Mouse (Mus musculus): ENCODE results near the gene Mpg.
A peak's percentile ranks its signal among the peaks of the same experiment; 100 is the strongest.
"Not testable (repeated sequence)": the region's sequence is repeated elsewhere in the genome, so short reads cannot be mapped to it uniquely, and the experiment has no call there.

Mpg gene

DNA sequence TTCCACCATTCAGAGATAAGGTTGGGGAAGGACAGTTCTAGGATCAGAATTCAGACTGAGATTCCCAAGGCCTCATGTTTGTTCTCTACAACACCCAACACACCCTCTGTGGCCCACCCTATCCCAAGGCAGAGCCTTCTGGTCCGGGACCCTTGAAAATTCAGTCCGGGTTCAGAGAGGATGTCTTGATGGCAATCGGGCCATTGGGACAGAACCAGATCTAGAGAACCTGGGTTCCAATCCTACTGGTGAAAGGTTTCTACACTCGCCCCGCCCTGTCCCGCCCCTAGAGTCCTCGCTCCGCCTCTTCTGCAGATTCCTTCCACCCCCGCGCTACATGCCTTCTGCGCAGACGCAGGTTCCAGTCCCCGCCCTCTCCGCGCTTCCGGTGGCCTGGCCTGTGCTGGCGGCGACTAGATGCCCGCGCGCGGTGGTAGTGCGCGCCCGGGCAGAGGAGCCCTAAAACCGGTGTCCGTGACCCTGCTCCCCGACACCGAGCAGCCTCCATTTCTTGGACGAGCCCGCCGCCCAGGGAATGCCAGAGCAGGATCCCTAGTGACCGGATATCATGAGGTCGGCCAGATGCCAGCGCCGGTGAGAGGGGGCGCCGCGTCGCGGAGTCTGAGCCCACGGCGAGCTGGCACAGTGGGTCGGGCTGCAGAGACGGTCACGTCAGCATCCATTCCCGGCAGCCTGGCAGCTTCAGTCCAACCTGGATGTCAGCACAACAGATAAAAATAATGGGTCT is at the start of gene Mpg:
Mpg (plus strand) TSS at position 382 of the 748 bp plus-strand sequence.
- peak; percentile 84 to 90 for DNase-seq

DNA sequence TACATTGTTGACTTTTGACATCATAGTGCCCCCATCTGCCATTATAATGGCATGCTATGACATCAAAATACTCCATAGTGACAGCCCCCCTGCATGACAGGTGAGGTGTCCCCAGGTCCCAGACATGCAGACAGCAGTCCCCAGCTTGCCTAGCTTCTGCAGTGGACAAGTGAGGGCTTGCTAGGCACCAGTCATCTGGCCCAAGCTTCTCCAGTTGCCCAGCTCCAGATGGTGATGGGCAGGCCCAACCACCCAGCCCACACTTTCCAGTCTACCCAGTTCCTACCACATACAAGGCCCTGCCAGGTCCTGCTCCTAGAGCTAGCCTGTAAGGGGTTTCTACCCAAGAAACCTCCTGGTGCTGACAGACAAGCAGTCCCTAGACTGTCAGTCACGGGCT is 47.8 kb upstream of the Mpg start:
- no peak for DNase-seq

DNA sequence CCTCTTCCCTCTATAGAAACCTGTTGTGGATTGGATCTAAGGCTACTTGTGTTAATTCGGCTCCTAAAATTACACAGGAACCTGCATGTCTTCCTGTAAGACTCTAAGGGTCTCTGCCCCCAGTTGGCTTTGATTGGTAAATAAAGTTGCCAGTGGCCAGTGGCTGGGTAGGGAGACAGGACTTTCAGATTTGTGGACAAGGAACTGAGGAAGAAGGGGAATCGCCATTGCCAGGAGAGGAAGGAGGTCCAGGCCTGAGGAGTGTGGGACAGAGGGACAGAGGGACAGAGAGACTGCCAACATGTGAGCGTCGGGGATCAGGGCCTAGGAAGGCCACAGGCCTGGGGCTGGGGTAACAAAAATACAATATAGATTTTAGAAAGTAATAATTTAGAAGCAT is 45.1 kb upstream of the Mpg start:
- DNase-seq: no peak

DNA sequence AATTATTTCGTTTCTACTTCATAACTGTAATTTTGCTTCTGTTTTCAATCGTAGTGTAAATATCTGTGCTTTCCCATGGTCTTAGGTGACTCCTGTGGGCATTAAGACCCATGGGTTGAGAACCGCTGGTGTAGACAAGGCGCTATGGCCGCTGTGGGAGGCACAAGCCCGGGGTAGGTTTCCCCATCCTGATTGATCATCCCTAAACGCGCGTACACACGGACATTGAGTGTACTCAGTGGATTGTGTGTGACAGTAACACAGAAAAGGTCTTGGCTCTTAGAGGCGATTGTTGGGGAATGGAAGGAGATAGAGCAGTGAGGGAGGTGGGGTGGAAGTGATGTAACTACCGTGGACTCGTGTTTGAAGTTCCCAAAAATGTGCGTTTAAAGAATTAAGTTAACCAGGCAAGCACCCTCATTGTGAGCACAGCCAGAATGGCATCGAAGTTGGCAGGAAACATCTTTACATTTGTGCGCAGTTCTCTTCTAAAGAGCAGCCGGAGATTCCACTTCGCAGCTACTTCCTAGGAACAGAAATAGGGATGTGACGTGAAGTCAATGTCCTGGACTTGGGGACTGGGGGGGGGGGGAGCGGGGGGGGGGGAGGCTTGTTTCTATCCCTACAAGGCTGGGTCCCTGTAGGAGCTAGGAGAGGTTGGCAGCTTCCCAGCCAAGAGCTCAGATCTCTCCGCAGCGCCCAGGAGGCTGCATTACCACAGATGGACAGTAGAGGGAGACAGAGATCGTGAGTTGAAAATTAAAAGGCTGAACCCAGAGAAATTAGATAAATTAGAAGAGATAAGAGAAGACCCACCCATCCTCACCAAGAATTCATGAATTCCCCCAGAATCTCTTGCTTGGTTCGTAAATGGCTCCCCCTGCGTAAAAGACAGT is 44.1 kb upstream of the Mpg start:
- DNase-seq: peak; percentile 25 to 73

DNA sequence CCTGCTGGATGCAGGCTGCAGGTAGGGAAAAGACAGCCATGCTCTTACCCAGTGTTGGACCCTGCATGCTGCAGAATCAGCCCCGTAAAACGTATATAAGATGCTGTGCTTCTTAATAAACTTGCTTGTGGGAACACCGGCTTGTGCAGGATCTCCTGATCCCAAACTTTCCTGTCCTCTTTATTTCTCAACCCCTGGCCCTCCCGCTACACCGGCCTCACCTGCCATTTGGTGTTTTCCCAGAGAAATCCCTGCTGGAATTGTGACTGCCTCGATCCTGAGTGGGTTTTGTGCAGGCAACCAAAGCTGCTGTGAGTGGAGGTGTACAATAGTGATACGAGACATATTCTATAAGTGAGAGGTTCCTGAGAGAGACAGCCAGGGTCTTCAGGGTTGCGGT is 41.8 kb upstream of the Mpg start:
- no peak for DNase-seq

DNA sequence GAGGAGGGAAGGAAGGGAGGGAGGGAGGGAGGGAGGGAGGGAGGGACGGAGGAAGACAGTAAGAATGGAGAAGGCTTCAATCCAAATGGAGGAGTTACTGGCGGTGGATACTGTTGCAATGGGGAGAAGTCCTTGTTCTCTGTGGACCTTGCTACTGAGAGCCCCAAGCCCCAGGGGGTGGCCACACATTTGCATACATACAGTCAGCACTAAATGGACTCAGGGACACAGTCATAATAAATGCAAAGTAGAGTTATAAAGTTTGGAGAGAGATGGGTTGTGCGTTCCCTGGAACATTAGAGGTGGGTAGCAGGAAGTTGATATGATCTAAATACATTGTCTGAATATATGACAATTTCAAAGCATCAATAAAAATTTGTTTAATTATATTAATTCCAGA is 40.3 kb upstream of the Mpg start:
- DNase-seq: no peak

DNA sequence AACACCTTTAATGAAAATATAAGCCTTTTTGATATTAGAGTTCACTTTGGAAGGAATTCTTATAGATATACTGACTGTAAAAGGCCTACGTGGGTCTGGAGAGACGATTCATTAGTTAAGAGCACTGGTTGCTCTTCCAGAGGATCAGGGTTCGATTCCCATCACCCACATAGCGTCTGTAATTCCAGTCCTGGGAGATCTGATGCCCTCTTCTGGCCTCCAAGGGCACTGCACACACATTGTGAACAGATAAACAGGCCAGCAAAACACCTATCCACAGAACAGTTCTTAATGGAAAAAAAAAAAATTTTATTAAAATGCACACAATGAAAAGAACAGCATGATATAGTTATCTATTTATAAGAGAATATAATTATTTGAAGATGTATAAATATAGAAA is 39.0 kb upstream of the Mpg start:
- DNase-seq: no peak

DNA sequence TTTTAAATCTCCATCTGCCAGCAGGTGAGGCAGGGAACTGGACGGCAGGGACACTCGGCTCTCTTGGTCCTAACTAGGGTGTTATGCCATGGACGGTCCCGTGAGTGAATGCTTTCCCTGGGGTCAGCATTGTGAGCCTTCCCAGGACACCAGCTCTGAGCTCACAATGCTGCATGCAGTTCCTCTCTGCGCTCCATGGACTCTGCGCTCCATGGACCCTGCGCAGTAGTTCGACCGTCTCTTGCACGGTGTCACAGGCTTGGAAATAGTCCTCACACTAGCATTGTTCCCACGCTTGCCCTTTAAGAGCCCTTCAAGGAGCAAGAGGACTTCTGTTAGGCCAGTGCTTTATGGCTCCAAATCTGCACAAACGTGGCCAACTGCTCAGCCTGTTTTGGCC is 37.4 kb upstream of the Mpg start:
- no peak for DNase-seq

DNA sequence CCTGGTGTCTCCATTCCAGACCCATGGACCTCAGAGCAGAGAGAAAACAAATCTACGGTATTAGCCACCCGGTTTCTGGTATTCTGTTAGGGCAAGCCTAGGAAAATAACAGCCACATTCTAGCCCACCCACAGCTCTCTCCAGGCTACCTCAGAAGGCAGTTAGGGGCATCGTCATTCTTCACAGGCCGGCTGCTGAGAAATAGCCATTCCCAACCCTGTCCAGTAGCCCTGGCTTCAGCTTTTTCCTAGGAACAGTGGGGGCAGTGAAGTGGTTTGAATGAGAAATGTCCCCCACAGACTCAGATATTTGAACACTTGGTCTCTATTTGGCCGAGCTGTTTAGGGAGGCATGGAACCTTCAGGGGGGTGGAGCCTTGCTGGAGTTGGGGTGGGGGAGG is 36.9 kb upstream of the Mpg start:
- no peak for DNase-seq

DNA sequence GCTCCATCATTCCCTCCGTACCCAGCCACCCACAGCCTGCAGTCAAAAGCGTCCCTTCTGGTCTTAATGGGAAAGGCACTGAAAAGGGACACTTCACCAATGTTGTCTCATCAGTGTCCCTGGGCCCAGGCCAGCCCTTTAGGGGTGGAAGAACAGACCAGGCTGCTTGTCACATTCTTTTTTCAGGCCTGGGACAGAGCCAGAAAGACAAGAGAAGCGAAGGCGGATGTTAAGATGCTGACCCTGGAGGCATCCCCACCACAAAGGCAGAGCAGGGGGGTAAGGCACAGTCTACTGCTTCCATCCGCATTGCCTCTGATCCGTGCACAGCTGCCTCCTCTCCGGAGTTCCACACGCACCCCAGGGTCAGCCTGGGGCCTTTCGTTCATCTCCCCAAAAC is 36.2 kb upstream of the Mpg start:
- DNase-seq: no peak

DNA sequence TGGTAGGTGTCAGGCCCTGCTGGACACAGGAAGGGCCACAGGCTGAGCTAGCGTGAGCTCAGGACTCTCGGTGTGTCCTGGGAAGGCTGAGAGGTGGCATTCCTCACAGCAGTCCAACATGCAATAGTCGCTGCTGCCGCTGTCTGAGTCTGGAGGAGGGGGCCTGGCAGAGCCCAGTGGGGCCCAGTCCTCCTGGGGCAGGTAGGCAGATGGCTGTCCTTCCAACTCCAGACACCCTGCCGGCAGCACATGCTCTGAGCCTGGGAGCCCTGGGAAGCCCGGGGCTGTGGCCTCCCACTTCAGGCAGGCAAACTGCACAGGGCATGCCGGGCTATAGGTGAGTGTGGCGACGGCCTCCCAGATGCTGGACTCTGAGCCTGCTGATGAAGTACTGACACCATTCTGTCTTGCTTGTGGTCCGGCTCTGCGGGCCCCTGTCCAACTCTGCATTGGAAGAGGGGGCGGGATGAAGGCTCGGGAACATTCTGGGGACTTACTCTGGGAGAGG is 35.6 kb upstream of the Mpg start:
- no peak for DNase-seq

DNA sequence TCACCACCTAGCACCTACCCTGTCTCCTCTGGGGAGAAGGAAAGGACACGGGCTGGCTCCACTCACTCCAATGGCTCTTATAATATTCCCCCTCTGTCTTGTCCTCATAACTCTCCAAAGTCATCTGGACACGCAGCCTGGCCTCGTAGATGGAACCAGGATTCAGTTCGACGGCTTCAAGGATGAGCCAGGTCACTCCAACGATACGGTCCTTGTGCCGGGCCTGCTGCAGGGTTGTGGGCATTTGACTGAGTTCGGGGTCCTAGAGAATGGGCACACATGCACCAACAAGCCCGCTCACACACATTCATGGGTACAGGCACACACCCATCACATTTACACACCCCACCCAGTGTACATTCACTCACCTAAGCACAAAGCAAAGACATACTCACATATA is 33.1 kb upstream of the Mpg start:
- no peak for DNase-seq

DNA sequence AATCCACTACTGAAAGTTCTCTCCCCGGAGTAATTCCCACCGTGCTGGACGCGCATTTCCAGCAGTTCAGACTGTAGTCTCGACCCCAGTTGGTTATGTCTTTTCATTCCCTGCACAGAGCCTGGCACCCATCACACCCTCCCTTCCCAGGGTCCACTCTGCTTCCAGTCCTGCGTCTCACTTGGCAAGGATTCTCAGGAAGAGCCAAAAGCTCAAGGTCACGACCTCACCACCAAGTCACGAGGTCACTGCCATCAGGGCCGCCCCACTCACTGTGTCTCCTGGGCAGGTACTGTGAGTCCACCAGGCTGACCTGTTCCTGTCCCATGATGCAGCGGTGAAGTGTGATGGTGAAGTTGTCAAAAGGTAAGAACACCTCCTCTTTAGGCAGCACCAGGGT is 32.2 kb upstream of the Mpg start:
- no peak for DNase-seq

DNA sequence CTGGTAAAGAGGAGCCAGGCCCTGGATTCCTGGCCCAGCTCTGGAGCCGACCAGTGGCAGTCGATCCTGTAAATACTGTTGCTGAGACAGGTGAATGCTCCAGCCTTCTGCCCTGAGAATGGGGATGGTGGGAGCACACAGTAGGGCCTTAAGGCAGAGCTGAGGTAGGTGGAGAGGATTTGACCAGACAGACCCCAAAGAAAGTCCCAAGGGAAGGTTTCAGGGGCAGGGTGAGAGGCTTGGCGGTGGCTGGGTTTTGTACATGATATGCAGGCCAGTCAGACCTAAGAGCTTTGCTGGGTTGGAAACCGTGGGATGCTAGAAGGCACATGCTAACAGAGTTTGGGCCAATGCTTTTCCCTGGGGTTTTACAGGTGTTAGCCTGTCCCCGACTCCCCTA is 31.7 kb upstream of the Mpg start:
- no peak for DNase-seq

DNA sequence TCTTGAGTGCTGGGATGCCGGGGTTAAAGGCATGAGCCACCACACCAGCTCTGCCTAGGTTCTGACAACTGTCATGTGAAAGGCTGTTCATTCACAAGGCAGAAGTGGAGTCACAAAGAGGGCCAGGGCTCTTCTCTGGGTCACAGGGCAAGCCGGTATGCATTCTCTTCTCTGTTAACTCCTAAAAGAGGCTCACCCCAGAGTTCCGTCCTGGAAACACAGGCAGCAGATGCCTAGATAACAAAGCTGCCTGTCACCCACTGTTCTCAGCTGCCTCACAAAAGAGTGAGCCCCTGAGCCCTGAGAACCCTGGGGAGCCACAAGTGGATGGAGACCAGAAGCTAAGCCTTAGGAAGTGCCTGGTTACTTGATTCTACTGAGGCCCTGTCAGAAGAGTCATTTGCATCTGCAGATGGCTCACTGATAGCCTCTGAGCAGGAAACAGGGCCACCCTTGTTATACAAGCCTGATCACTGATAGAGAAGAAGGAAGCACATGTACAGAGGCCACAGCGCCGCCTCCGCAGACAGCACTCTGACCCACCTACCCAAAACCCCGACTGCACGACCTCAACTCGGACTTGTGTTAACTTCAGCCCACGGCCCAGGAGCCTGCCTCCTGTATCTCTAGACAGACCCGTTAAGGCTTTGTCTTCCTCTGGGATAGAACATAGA is 30.3 kb upstream of the Mpg start:
- peak in 1 of 2 experiments; percentile 4 for DNase-seq

DNA sequence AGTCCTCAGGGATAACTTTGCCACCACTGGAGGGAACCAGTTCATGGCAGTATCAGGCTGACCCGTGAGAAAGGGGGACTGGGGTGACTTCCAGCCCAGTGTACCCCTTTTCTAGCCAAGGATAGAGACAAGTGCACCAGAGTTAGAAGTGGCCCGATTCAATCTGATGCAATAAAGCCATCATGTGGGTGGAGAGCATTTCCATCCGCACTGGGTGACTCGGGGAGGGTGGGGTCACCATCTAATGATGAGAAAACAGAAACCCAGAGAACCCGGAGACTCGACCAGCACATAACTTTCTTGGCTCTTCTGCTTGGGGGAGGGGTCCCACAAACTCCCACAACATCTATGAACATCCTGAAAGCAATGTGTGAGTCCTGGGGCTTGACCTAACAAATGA is 29.6 kb upstream of the Mpg start:
- peak in 1 of 2 experiments; percentile 2 for DNase-seq

DNA sequence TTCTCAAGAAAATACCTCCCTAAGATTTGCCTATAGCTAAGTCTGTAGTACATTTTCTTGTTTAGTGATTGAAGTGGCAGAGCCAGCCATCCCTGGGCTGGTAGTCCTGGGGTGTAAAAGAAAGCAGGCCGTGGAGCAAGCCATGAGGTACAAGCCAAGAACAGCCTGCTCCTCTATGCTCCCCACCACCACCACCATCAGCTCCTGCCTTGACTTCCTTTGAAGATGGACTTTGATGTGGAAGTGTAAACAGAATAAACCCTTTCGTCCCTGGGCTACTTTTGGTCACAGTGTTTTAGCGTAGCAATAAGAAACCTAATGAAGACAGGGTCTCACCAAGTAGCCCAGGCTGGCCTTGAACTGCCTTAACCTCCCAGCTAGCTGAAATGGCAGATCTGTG is 28.5 kb upstream of the Mpg start:
- no peak for DNase-seq

DNA sequence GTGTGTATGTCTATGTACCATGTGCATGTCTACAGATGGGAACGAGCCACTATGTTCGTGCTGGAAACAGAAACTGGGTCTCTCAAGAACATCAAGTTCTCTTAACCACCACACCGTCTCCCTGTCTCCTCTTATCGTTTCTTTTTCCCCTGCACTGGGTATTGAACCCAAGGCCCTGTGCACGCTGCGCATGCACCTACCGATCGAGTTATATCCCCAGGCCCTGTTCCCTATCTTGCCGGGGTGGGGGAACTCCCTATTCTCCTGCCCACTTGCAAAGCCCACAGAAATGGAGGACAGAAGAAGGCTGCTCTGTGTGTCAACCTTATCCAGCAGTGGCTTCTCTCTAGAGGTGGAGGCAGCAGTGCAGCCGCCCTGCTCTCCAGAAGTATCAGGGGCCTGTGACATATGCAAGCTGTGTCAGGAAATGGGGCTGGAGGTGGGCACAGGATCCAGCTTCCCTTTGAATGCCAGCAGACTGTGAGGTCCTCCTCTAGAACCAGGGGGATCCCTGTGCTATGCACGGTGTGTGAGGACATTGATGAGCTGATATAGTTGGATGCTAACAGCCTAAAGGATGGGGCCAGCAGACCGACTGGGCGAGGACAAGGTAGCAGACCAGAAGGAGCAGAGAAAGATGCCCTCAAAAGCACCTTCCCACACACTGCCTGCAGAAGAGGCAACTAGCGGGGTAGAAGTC is 27.9 kb upstream of the Mpg start:
- peak in 1 of 2 experiments; percentile 2 for DNase-seq

DNA sequence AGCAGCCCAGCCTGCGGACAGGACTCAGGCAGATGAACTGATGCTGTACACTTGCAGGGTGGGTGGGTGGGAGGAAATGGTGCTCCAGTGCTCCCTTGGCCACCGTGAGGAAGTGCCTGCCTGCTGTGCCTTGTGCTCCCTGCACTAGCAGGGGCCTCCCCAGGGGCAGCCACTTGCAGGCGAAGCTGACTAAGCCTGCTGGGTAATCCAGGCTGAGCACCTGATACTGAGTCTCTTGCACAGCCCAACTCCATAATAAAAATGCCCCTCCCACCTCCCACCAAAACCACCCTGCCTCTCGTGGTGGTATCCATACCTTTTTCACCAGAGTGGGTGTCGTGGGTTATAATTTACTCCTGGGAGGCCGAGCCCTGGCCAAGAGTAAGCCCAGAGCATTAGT is 27.1 kb upstream of the Mpg start:
- DNase-seq: peak in 1 of 2 experiments; percentile 12

DNA sequence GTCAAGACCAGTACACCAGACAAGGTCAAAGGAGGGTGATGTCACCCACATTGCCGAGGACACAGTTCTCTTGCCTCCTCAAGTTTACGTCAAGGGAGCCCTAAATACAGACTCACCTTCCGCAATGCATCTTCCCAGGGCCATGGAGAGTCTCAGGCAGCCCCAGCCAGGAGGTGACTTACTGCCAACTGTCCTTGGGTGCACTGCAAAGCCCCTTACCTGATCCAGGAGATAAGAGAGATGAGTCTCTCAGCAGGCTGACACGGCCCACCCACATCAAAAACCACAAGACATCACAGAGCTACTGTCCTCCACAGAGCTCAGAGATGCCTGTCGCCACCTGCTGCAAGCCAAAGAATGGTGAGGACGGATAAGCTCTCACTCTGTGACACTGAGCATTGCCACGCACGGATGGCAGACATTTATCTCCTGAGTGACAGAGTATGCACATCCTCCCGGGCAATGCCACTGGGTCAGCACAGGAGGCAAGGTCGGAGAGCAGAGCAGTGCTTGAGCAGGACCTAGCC is 26.2 kb upstream of the Mpg start, which contains the start of gene Il9r:
Il9r (minus strand) TSS at position 205 of the 527 bp plus-strand sequence.
- peak in 1 of 2 experiments; percentile 14 for DNase-seq

DNA sequence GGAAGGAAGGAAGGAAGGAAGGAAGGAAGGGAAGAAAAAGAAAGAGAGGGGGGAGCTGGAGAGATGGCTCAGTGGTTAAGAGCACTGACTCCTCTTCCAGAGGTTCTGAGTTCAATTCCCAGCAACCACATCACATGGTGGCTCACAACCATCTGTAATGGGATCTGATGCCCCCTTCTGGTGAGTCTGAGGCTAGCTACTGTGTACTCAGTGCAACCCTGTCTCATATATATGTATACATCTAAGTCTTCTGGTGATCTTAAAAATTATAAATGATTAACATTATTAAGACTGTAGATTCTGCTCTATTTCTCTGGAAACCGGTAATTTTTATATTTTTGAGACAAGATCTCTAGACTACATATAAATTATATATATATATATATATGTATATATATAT is 25.3 kb upstream of the Mpg start:
- not testable (repeated sequence) for DNase-seq

DNA sequence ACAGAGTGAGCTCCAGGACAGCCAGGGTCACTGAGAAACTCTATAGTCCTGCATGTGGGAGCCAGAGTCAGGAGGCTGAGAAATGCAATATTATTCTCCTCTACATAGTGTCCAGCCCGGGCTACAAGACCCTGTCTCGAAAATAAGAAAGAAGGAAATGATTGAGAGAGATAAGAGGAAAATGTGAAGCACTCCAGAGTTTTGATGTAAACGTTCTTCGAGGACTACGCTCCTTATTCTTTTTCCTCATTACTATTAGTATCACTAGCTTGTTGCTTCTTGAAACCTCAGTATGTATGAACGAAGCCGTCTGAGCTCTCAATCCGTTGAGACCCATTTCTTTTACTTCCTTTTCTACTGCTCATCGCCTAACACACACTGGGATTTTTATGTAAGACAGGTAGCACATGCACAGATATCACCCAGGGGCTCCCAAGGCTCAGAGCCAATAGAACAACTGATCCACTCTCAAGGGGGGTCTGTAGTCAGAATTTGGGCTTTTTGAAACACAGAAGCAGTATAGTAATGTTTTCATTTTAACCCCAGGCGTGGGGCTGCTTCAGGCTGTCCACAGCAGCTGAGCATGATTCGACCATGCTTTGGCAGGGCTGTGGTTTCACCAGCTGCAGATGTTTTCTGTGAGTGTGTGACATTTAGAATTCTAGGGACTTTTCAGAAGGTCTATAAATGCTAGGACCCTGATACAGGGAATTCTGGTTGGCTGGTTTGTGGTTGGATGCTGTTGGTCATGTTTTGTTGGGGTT is 24.2 kb upstream of the Mpg start:
- DNase-seq: no peak

All from spleen, adult 18-20 months (tissue).